Mouse (Mus musculus) left cerebral cortex, adult 11 months (tissue): Measurements from ENCODE around the gene Taf1b.

Experiments
- DNase-seq: peaks from one replicate; pipeline ENCODE4 v3.0.0; 2022; ENCODE audit warnings: low spot score

Taf1b gene

DNA sequence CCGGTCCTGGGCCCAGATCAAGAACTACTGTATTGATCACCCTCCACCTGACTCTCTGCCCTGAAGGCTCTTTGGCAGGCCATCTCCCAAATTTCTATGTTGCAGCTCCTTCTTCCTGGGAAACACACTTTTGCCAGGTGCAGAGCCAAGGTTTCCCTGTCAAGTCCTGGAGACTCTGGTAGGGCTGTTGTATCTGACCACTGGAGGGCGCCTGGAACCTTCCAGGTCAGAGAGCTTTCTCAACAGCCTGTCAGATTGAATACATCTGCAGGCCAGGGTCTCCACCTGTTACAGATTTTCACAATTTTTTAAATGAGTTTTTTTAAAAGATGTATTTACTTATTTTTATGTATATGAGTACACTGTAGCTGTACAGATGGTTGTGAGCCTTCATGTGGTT, 105.1 kb downstream of the Taf1b start:
- peak; percentile 34 for DNase-seq

DNA sequence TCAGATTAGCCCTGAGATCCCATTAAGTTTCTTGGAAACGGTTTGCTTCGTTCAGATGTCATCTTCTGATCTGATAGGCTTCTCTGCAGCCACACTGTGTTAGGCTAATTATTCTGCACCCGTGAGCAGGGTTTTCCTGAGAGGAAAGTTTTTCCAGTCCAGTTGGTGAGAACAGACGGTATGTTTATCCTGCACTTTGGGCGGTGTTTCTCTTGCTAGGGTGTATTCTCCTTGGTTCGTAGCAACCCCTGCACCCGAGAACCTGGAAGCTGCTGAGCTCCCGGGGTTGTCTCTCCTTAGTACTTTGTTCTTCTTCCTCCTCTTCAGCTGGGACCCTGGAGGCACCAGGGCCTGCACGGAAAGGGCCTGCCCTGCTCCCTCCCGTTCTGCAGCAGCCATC, 108.0 kb downstream of the Taf1b start:
- DNase-seq, result no peak
